Mouse (Mus musculus) intestine, embryonic 14.5 days (tissue): ENCODE data around the gene Slc25a14. TPM values are rescaled to one million over a fixed set of nuclear protein-coding genes. Genes with fewer than 3 reads are reported as not detected.
A peak's percentile ranks its signal among the peaks of the same experiment; 100 is the strongest.

Experiments
- ATAC-seq: fragments of 200-750 bp; cut with Nextera tagmentation; replicated peaks from 2 replicates; pipeline ENCODE4 v1.8.0; 2017; ENCODE audit warnings: low read depth, moderate number of reproducible peaks, moderate TSS enrichment, moderate library complexity; ENCODE audit not compliant: low FRiP score, low TSS enrichment
- DNase-seq: peaks from one replicate; pipeline ENCODE4 v3.0.0-alpha.2; 2018; ENCODE audit warnings: low spot score
- H3K27ac ChIP-seq: fragments of 300-500 bp; sonication (generic); 2 replicates; pipeline ENCODE4 v1.5.1; 2014; ENCODE audit warnings: low read depth, mild to moderate bottlenecking, control low read depth
- H3K27me3 ChIP-seq: fragments of 300-500 bp; sonication (generic); replicated peaks from 2 replicates; pipeline ENCODE4 v1.6.1; 2014; ENCODE audit warnings: low read length, control low read depth; ENCODE audit not compliant: control insufficient read depth, insufficient read depth
- H3K36me3 ChIP-seq: fragments of 300-500 bp; sonication (generic); 2 replicates; pipeline ENCODE4 v1.6.1; 2014; ENCODE audit warnings: low read length, control low read depth; ENCODE audit not compliant: control insufficient read depth, insufficient read depth
- H3K4me1 ChIP-seq: fragments of 300-500 bp; sonication (generic); replicated peaks from 2 replicates; pipeline ENCODE4 v1.6.1; 2014; ENCODE audit warnings: low read length, control low read depth, mixed read lengths; ENCODE audit not compliant: control insufficient read depth, insufficient read depth
- H3K4me2 ChIP-seq: fragments of 300-500 bp; sonication (generic); 2 replicates; pipeline ENCODE4 v1.6.1; 2014; ENCODE audit warnings: low read length
- H3K4me3 ChIP-seq: fragments of 300-500 bp; sonication (generic); 2 replicates; pipeline ENCODE4 v1.5.1; 2014; ENCODE audit warnings: low read depth, low read length, control low read depth, mixed read lengths
- H3K9ac ChIP-seq: fragments of 300-500 bp; sonication (generic); 2 replicates; pipeline ENCODE4 v1.6.1; 2014; ENCODE audit warnings: mild to moderate bottlenecking, low read length
- H3K9me3 ChIP-seq: fragments of 300-500 bp; sonication (generic); 2 replicates; pipeline ENCODE4 v1.6.1; 2016; ENCODE audit warnings: low read length, control low read depth; ENCODE audit not compliant: control insufficient read depth
- WGBS: fragments of 180-500 bp; shearing (Covaris S2); extraction: QIAGEN DNeasy Blood & Tissue Kit; methylation state at CpG from one replicate; pipeline ENCODE4 v1.1.7; 2014; 5-methylcytosine and 5-hydroxymethylcytosine counted together
- polyA plus RNA-seq: library from polyadenylated mRNA; unstranded; fragments of >200 nt; fragmentation: Nextera tagmentation; extraction: Ambion mirVana; gene quantifications from 2 replicates; pipeline ENCODE4 v1.2.1, GENCODE M21; 2014

The Slc25a14 gene
- polyA plus RNA-seq, 1 experiment from 2014 or later, result 12.8 TPM

DNA sequence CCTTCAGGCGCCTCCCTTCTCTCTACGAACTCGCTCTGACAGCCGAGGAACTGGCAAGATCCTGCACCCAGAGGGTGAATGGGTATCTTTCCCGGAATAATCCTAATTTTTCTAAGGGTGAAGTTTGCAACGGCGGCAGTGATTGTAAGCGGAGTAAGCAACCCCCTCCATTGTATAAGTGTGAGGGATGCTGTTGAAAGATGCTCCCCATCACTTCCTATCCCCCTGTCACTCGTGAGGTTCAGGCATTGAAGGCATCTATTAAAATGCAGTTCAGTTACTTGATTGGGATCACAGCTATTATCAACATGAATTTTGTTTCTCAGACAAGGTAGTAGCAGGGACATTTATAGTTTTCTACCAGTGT lies 824 bp downstream of the Slc25a14 start:
- DNase-seq, result no peak
- ATAC-seq, result no peak
- H3K4me3 ChIP-seq, result peak overlapping the region; percentile 53
- peak overlapping the region; percentile 35 for H3K9ac ChIP-seq
- WGBS, result 13% methylated on average over 9 of the region's 9 CpGs
- H3K4me1 ChIP-seq, result no peaks in the 10 kb centered on the region
- no peaks in the 10 kb centered on the region for H3K27me3 ChIP-seq
- H3K36me3 ChIP-seq, result no peaks in the 10 kb centered on the region
- no peaks in the 10 kb centered on the region for H3K9me3 ChIP-seq
- H3K4me2 ChIP-seq, result peak overlapping the region; percentile 54
- peak overlapping the region; percentile 43; the same call in 1 of the 2 replicates for H3K27ac ChIP-seq

GRCm38 (mm10) chrX:48637032-48637431 lies 13.8 kb downstream of the Slc25a14 start:
- Histone ChIP-seq H3K9me3 (no peaks in the 10 kb centered on the region), H3K4me2 (no peak overlapping the region), H3K27ac (no peak overlapping the region), H3K9ac (no peak overlapping the region), H3K4me3 (no peak overlapping the region), H3K27me3 (no peaks in the 10 kb centered on the region), H3K4me1 (no peaks in the 10 kb centered on the region), H3K36me3 (no peaks in the 10 kb centered on the region; the same call in 1 of the 2 replicates)
- ATAC-seq (no peak), DNase-seq (no peak)
- 54% methylated on average over 2 of the region's 2 CpGs for WGBS

DNA sequence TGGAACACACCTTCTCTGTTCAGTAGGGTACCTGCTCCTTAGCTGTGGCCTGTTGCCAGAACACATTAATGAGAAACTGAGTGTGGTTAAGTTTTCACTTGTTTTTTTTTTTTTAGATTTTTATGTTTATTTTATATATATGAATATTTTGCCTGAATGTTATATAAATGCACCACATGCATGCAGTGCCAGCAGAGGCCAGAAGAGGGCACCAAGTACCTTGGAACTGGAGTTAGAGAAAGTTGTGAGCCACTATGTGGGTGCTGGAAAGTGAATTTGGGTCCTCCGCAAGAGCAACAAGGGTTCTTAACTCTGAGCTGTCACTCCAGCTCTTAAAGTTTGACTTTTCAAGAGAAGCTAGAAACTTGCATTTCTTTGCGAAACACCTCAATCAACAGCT lies 20.9 kb downstream of the Slc25a14 start:
- 83% methylated on average over 2 of the region's 2 CpGs for WGBS
- DNase-seq, result peak; percentile 51
- Histone ChIP-seq H3K9ac (no peak overlapping the region), H3K4me3 (no peak overlapping the region), H3K9me3 (no peaks in the 10 kb centered on the region), H3K4me1 (no peaks in the 10 kb centered on the region), H3K4me2 (no peak overlapping the region), H3K27ac (no peak overlapping the region), H3K27me3 (no peaks in the 10 kb centered on the region), H3K36me3 (no peaks in the 10 kb centered on the region)
- no peak for ATAC-seq

- no peak for DNase-seq
- Histone ChIP-seq H3K4me2 (no peak overlapping the region), H3K27me3 (no peaks in the 10 kb centered on the region), H3K4me1 (no peaks in the 10 kb centered on the region), H3K4me3 (no peak overlapping the region), H3K27ac (no peak overlapping the region), H3K9ac (no peak overlapping the region), H3K36me3 (no peaks in the 10 kb centered on the region), H3K9me3 (no peaks in the 10 kb centered on the region)
- ATAC-seq, result no peak
- 31% methylated on average over 6 of the region's 6 CpGs for WGBS
Observed at GRCm38 (mm10) chrX:48666807-48667206, 43.6 kb downstream of the Slc25a14 start.

GRCm38 (mm10) chrX:48669588-48669987 lies 46.4 kb downstream of the Slc25a14 start:
- Histone ChIP-seq H3K4me3 (no peak overlapping the region), H3K27me3 (no peaks in the 10 kb centered on the region), H3K36me3 (no peaks in the 10 kb centered on the region), H3K4me1 (no peaks in the 10 kb centered on the region), H3K9ac (no peak overlapping the region), H3K9me3 (no peaks in the 10 kb centered on the region), H3K4me2 (no peak overlapping the region), H3K27ac (no peak overlapping the region)
- DNase-seq (no peak), ATAC-seq (no peak)
- 64% methylated on average over 3 of the region's 3 CpGs for WGBS

- no peak for DNase-seq
- no peaks in the 10 kb centered on the region for H3K9me3 ChIP-seq
- H3K4me3 ChIP-seq, result no peak overlapping the region
- no peaks in the 10 kb centered on the region for H3K27me3 ChIP-seq
- H3K4me1 ChIP-seq, result no peaks in the 10 kb centered on the region
- H3K36me3 ChIP-seq, result no peaks in the 10 kb centered on the region
- ATAC-seq, result no peak
- H3K27ac ChIP-seq, result no peak overlapping the region
- no peak overlapping the region for H3K4me2 ChIP-seq
- H3K9ac ChIP-seq, result no peak overlapping the region
- WGBS, result 57% methylated on average over 3 of the region's 3 CpGs
Observed at GRCm38 (mm10) chrX:48671714-48672113, 48.5 kb downstream of the Slc25a14 start.

DNA sequence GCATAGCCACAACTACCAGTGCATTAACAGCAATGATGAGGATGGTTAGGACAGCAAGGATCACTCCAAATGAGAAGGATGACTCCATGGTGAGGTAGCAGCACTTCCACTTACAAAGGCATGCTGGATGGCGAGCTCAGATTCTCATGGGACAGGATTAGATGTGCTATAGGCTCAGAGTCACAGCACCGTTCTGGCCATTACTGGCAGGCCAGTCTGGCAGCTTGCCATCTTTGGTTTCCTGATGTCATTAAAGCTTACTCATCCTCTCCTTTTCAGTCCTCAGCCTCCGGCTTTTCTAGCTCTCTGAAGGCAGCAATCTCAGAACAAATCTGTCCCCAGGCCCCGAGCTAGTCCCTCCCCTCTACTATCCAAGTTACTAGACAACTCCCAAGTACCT lies 51.0 kb downstream of the Slc25a14 start, which contains the start of gene Gpr119:
Gpr119 (minus strand) TSS at position 308 of the 400 bp plus-strand sequence.
- 61% methylated on average over 4 of the region's 4 CpGs for WGBS
- no peak for DNase-seq

GRCm38 (mm10) chrX:48683451-48683850 lies 60.2 kb downstream of the Slc25a14 start:
- Histone ChIP-seq H3K9me3 (no peaks in the 10 kb centered on the region), H3K4me2 (no peak overlapping the region), H3K4me3 (no peak overlapping the region), H3K9ac (no peak overlapping the region), H3K27me3 (no peaks in the 10 kb centered on the region), H3K36me3 (no peaks in the 10 kb centered on the region), H3K4me1 (no peaks in the 10 kb centered on the region), H3K27ac (no peak overlapping the region)
- DNase-seq (no peak), ATAC-seq (no peak)
- 17% methylated on average over 3 of the region's 3 CpGs for WGBS

More for the DNA sequence above, 51.0 kb downstream of the Slc25a14 start, which contains the start of gene Gpr119:
- ATAC-seq, result no peak
- Histone ChIP-seq H3K36me3 (no peaks in the 10 kb centered on the region), H3K27ac (no peak within 1 kb of the TSS), H3K4me1 (no peaks in the 10 kb centered on the region), H3K4me2 (no peak within 1 kb of the TSS), H3K27me3 (no peaks in the 10 kb centered on the region), H3K9me3 (no peaks in the 10 kb centered on the region), H3K4me3 (no peak within 1 kb of the TSS), H3K9ac (no peak within 1 kb of the TSS)

GRCm38 (mm10) chrX:48683857-48684256 lies 60.6 kb downstream of the Slc25a14 start:
- Histone ChIP-seq H3K9ac (no peak overlapping the region), H3K4me1 (no peaks in the 10 kb centered on the region), H3K9me3 (no peaks in the 10 kb centered on the region), H3K27me3 (no peaks in the 10 kb centered on the region), H3K27ac (no peak overlapping the region), H3K4me3 (no peak overlapping the region), H3K36me3 (no peaks in the 10 kb centered on the region), H3K4me2 (no peak overlapping the region)
- 71% methylated on average over 5 of the region's 5 CpGs for WGBS
- no peak for ATAC-seq
- no peak for DNase-seq
